Mouse (Mus musculus) liver, embryonic 14.5 days (tissue): Measurements from ENCODE around the gene Gemin6.

ENCODE experiments used
- CTCF ChIP-seq: IDR thresholded peaks from 2 replicates; pipeline ENCODE4 v1.5.1; 2016; ENCODE audit warnings: antibody characterized with exemption, low read depth, control low read depth
- EP300 ChIP-seq: IDR thresholded peaks from 2 replicates; pipeline ENCODE4 v1.6.1; 2016; ENCODE audit warnings: antibody characterized with exemption, low read depth

DNA sequence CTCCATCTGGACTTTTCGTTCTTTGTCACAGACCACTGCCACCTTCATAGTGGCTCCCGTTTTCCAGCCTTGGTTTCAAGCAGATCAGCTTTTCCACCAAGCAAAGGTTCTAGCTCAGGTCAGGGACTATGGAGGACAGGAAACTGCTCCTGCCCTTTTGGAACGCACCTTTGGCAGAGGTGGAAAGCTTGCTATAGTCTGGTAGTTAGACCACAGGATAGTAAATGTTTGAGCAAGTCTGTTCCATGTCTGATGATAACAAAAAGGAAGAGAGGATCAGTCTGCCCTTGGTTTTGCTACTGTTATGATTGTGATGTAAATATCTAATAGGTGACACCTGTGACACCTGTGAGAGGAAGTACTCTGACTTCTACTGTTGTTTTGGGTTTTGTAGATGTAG, 48.3 kb upstream of the Gemin6 start:
- TF ChIP-seq EP300 (no peak), CTCF (no peak)
